Mouse (Mus musculus): ENCODE data around the gene Bcl2l13. TPM values are rescaled to one million over a fixed set of nuclear protein-coding genes. Genes with fewer than 3 reads are reported as not detected.
"Not testable (repeated sequence)": the region's sequence is repeated elsewhere in the genome, so short reads cannot be mapped to it uniquely, and the experiment has no call there.

Gene Bcl2l13
- polyA plus RNA-seq, 1 experiment from 2014 or later = 25.1 TPM

DNA sequence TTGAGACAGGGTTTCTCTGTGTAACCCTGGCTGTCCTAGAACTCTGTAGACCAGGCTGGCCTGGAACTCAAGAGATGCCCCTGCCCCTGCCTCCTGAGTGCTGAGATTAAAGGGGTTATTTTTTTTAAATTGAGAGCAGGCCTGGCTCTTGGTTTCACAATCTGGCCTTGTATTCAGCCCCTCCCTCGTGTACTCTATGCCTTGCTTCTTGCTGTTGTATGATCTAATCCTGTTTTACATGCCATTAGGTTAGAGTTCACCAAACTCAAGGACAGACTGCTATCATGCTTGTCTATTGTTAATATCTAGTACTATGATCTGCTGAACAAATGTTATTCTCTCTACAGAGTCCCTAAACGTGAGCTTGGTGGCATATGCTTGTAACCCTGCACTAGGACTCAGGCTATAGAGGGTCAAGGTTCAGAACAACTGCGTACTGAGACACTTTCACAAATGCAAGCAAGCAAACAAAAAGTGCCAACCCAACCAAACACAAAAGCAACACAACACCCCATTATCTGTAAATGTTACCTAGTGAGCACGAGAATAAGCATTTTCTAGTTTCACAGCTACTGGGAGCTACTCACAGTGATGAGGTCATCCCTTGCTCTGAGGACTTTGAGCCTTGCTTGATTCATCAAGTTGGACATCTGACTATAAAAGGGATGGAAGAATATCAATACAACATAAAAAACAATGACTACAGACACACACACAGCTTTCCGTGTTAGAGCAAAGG lies 28.8 kb upstream of the Bcl2l13 start:
- Histone ChIP-seq H3K27ac (no peak overlapping the region), H3K9me3 (no peaks in the 10 kb centered on the region), H3K4me2 (no peak overlapping the region), H3K4me1 (no peaks in the 10 kb centered on the region), H3K4me3 (no peak overlapping the region), H3K9ac (no peak overlapping the region), H3K36me3 (replicated peaks) (peaks cover 67% of the 10 kb centered on the region), H3K27me3 (replicated peaks) (no peaks in the 10 kb centered on the region)
- 89% methylated on average over 5 of the region's 5 CpGs for whole genome bisulfite sequencing
- no peak for ATAC-seq (replicated peaks)

DNA sequence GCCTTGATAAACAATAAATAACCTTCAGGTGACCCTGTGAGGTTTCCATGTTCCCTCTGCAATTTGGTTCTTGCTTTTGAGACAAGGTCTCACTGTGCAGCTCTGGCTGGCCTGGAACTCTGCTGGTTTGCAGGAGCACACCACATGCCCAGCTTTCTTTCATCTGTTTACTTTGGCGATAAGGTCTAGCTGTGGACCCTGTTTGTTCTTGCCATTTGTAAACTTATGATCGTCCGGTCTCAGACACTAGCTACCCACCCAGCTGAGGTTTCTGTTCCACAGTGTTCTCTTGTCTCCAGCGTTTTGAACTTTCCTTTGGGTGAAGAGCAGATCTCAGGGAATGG lies 28.3 kb upstream of the Bcl2l13 start:
- no peak overlapping the region for H3K4me2 ChIP-seq
- H3K27me3 ChIP-seq (replicated peaks) = no peaks in the 10 kb centered on the region
- H3K36me3 ChIP-seq (replicated peaks) = peaks cover 62% of the 10 kb centered on the region
- no peak for ATAC-seq (replicated peaks)
- no peaks in the 10 kb centered on the region for H3K9me3 ChIP-seq
- H3K4me3 ChIP-seq = no peak overlapping the region
- no peaks in the 10 kb centered on the region for H3K4me1 ChIP-seq
- 96% methylated on average over 4 of the region's 4 CpGs for WGBS
- no peak overlapping the region for H3K9ac ChIP-seq
- no peak overlapping the region for H3K27ac ChIP-seq

GRCm38 (mm10) chr6:120811999-120812398 lies 24.0 kb upstream of the Bcl2l13 start:
- ATAC-seq (replicated peaks); H3K4me2 ChIP-seq: not testable (repeated sequence)

DNA sequence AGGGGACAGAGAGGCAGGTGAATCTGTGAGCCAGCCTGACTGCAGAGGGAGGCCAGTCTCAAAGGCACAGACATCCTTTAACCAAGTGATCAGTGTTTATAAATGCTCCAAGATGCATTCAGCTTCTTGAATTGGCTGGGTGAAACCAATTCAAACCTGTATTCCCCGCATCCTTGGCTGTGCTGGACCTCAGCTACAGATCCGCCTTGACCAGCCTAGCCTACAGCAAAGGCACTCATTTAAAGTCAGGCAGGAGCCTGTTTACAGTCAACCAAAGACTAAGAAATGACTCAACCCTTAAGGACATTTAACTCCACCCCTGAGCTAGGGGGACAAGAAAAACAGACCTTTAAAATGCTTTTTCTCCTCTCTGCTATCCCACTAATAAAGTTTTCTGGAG lies 16.7 kb upstream of the Bcl2l13 start:
- ATAC-seq (replicated peaks) = no peak
- Histone ChIP-seq H3K4me1 (peaks cover 24% of the 10 kb centered on the region), H3K36me3 (replicated peaks) (peaks cover 20% of the 10 kb centered on the region), H3K4me2 (no peak overlapping the region), H3K27me3 (replicated peaks) (no peaks in the 10 kb centered on the region), H3K9me3 (no peaks in the 10 kb centered on the region), H3K27ac (no peak overlapping the region), H3K9ac (no peak overlapping the region), H3K4me3 (no peak overlapping the region)
- WGBS = 98% methylated on average over 2 of the region's 2 CpGs

More at GRCm38 (mm10) chr6:120811999-120812398, 24.0 kb upstream of the Bcl2l13 start:
- not testable (repeated sequence) for H3K4me3 ChIP-seq; H3K4me1 ChIP-seq; H3K9me3 ChIP-seq; H3K9ac ChIP-seq; H3K27me3 ChIP-seq (replicated peaks); H3K27ac ChIP-seq
- 92% methylated on average over 8 of the region's 10 CpGs for WGBS
- H3K36me3 ChIP-seq (replicated peaks) = peaks cover 26% of the 10 kb centered on the region

GRCm38 (mm10) chr6:120820144-120820543 lies 15.9 kb upstream of the Bcl2l13 start:
- no peak overlapping the region for H3K9ac ChIP-seq
- H3K27me3 ChIP-seq (replicated peaks) = no peaks in the 10 kb centered on the region
- H3K36me3 ChIP-seq (replicated peaks) = peaks cover 20% of the 10 kb centered on the region
- H3K4me1 ChIP-seq = peaks cover 24% of the 10 kb centered on the region
- H3K4me3 ChIP-seq = no peak overlapping the region
- ATAC-seq (replicated peaks) = no peak
- 88% methylated on average over 5 of the region's 5 CpGs for WGBS
- H3K4me2 ChIP-seq = no peak overlapping the region
- no peaks in the 10 kb centered on the region for H3K9me3 ChIP-seq
- H3K27ac ChIP-seq = no peak overlapping the region

- 96% methylated on average over 1 of the region's 1 CpGs for WGBS
- Histone ChIP-seq H3K9me3 (no peaks in the 10 kb centered on the region), H3K27me3 (replicated peaks) (no peaks in the 10 kb centered on the region), H3K4me2 (peak overlapping the region; percentile 66), H3K4me3 (no peak overlapping the region), H3K9ac (no peak overlapping the region), H3K4me1 (peaks cover 24% of the 10 kb centered on the region), H3K36me3 (replicated peaks) (peaks cover 20% of the 10 kb centered on the region), H3K27ac (no peak overlapping the region)
- ATAC-seq (replicated peaks) = no peak
Measured at GRCm38 (mm10) chr6:120820941-120821340, 15.1 kb upstream of the Bcl2l13 start.

GRCm38 (mm10) chr6:120821715-120822114 lies 14.3 kb upstream of the Bcl2l13 start:
- Histone ChIP-seq H3K27ac (peak overlapping the region; percentile 89; the same call in 1 of the 2 replicates), H3K9ac (peak overlapping the region; percentile 86), H3K4me1 (peaks cover 24% of the 10 kb centered on the region), H3K27me3 (replicated peaks) (no peaks in the 10 kb centered on the region), H3K4me3 (peak overlapping the region; percentile 76), H3K36me3 (replicated peaks) (peaks cover 20% of the 10 kb centered on the region), H3K4me2 (peak overlapping the region; percentile 66), H3K9me3 (no peaks in the 10 kb centered on the region)
- no peak for ATAC-seq (replicated peaks)
- WGBS = 57% methylated on average over 5 of the region's 5 CpGs

DNA sequence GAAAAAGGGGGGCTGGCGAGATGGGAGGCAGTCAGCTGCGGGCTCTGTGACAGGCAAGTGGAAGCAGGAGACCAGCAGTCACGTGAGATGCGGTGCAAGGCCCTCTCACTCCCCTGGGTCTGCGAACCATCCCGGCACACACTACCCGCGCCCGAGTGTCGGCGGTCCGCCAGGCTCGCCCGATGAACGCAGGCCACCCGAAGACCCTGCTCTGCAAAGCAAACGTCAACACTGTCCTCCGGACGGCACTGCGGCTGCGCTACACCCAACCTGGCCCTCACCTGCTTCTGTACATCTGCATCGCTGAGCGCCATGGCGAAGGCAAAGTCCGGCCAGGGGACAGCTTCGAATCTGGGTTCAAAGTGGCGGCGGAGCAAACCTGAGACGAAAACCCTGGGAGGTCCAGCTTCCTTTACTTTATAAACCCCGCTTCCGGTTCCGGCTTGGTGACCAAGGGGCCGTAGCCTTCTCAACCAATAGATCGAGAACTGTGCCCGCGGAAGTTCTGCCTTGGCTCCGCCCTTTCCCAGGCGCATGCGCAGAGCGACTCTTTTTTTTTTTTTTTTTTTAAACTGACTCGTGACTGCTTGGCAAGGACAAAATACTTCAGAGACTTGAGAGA lies 13.6 kb upstream of the Bcl2l13 start, which contains the start of gene Atp6v1e1:
Gene Atp6v1e1 (minus strand): TSS at position 487 of the 622 bp plus-strand sequence.
- Histone ChIP-seq H3K27me3 (replicated peaks) (no peaks in the 10 kb centered on the region), H3K4me2 (peak within 1 kb of the TSS; percentile 66), H3K4me3 (peak within 1 kb of the TSS; percentile 76), H3K9me3 (no peaks in the 10 kb centered on the region), H3K9ac (peak within 1 kb of the TSS; percentile 86), H3K36me3 (replicated peaks) (peaks cover 18% of the 10 kb centered on the region), H3K27ac (peak within 1 kb of the TSS; percentile 89), H3K4me1 (peaks cover 24% of the 10 kb centered on the region)
- under 1% methylated on average over 41 of the region's 41 CpGs for WGBS
- peak; percentile 97 for ATAC-seq (replicated peaks)

DNA sequence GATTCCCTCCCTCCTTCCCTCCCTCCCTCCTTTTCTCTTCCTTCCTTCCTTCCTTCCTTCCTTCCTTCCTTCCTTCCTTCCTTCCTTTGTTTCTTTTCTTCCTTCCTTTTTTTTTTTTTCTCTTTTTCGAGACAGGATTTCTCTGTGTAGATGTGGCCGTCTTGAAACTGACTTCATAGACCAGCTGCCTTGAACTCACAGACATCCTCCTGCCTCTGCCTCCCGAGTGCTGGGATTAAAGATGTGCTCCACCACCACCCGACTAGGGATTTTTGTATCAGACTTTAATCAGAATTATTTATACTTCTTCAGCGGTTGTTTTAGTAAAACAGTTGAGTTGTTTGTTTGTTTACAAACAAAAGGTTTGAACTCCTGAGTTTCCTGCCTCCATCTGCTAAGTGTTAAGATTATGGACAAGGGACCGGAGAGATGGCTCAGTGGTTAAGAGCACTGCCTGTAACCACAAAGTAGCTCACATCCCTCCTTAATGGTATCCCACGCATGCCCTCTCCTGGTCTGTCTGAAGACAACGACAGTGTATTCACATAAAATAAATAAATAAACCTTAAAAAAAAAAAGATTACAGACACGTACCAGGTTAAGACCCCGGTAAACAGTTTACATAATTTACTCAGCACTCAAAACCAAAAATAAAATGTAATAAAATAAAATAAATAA lies 12.9 kb upstream of the Bcl2l13 start:
- H3K27ac ChIP-seq = peak overlapping the region; percentile 89
- H3K9ac ChIP-seq = no peak overlapping the region
- no peaks in the 10 kb centered on the region for H3K27me3 ChIP-seq (replicated peaks)
- peak overlapping the region; percentile 66 for H3K4me2 ChIP-seq
- peak; percentile 64 for ATAC-seq (replicated peaks)
- H3K4me3 ChIP-seq = peak overlapping the region; percentile 76; the same call in 1 of the 2 replicates
- H3K36me3 ChIP-seq (replicated peaks) = peaks cover 11% of the 10 kb centered on the region
- H3K4me1 ChIP-seq = peaks cover 24% of the 10 kb centered on the region
- 72% methylated on average over 10 of the region's 10 CpGs for WGBS
- no peaks in the 10 kb centered on the region for H3K9me3 ChIP-seq

DNA sequence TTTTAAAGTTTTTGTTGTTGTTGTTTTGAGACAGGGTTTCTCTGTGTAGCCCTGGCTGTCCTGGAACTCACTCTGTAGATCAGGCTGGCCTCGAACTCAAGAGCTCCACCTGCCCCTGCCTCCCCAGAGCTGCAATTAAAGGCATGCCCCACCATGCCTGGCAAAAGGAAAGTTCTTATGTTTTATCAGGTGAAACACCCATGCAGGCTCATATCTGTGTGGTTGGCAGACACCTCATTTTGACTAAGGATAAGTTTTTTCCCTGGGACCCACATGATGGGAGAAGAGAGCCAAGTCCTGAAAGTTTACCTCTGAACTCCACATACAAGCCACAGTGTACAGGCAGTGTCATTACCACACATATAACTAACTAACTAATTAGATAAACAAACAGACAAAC lies 6.0 kb upstream of the Bcl2l13 start:
- H3K27me3 ChIP-seq (replicated peaks) = no peaks in the 10 kb centered on the region
- no peak overlapping the region for H3K27ac ChIP-seq
- H3K4me3 ChIP-seq = no peak overlapping the region
- H3K4me1 ChIP-seq = no peaks in the 10 kb centered on the region
- H3K4me2 ChIP-seq = no peak overlapping the region
- no peaks in the 10 kb centered on the region for H3K36me3 ChIP-seq (replicated peaks)
- no peak for ATAC-seq (replicated peaks)
- H3K9me3 ChIP-seq = no peaks in the 10 kb centered on the region
- 61% methylated on average over 1 of the region's 1 CpGs for WGBS
- H3K9ac ChIP-seq = no peak overlapping the region

DNA sequence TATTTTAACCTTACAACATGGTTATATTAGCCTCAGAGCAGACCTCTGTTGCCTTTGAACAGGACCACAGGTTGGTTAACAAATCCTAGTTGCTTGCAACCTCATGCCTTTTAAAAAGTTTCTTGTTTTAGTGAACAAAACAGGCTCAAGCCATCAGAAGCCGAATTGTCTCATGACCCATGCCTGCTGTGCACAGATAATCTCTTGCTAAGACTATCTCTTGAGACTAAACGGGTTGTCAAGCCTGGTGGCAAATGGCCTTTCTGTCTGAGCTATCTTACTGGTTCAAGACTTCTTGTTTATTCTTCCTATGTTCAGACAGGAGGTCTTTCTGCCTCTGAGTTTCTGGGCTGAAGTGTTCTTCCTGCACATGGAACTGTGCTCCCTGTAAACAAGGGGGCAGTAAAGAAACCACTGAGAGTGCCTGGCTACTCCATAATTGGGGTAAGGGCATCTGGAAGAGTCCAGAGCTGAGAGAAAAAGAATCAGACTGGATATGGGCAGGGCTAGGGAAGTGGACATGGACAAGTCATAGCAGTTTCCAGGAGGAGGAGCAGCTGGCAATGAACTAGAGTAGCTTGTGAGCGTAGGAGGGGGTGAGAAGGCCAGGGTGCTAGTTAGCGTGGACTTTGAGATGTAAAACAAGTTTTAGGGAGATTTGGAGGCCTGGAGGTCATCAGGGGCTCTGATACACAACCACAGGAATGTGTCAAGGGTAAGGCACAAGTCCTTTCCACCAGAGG lies 5.0 kb upstream of the Bcl2l13 start:
- no peak for ATAC-seq (replicated peaks)
- H3K9me3 ChIP-seq = no peaks in the 10 kb centered on the region
- whole genome bisulfite sequencing = 57% methylated on average over 4 of the region's 4 CpGs
- no peaks in the 10 kb centered on the region for H3K27me3 ChIP-seq (replicated peaks)
- H3K36me3 ChIP-seq (replicated peaks) = no peaks in the 10 kb centered on the region
- H3K9ac ChIP-seq = no peak overlapping the region
- H3K4me3 ChIP-seq = no peak overlapping the region
- H3K4me2 ChIP-seq = no peak overlapping the region
- H3K4me1 ChIP-seq = 0 out of 2 replicates have a peak, but pooled peaks cover 4% of the 10 kb centered on the region
- no peak overlapping the region for H3K27ac ChIP-seq

DNA sequence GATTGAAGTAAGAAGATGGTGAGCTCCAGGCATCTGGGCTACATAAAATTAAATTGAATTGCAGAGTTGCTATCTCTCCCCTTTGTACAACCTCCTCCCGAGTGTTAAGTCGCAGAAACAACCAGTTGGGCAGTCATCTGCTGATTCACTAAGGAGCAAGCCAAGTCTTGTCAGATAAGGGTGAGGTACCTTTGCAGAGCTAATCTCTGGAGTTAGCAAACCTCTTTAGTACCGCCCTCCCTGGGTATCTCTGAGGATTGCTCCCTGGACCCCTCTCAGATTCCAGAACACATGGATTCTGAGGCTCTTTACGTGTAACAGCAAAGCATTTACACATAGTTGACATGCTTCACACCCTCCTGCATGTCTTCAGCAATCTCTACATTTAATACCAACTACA lies 3.9 kb upstream of the Bcl2l13 start:
- WGBS = 79% methylated on average over 4 of the region's 4 CpGs
- Histone ChIP-seq H3K4me2 (no peak overlapping the region), H3K9me3 (no peaks in the 10 kb centered on the region), H3K4me3 (no peak overlapping the region), H3K27ac (no peak overlapping the region), H3K27me3 (replicated peaks) (no peaks in the 10 kb centered on the region), H3K9ac (no peak overlapping the region), H3K36me3 (replicated peaks) (no peaks in the 10 kb centered on the region), H3K4me1 (peaks cover 8% of the 10 kb centered on the region)
- ATAC-seq (replicated peaks) = no peak

Measured in midbrain, embryonic 15.5 days (tissue).